Mouse (Mus musculus) splenic B cell, adult 2 months (primary cell): ENCODE measurements around the gene Cxcr5.

Experiments used
- DNase-seq: peaks from one replicate; pipeline ENCODE4 v3.0.0-alpha.2; 2011; ENCODE audit warnings: low read depth, low spot score
- H3K27me3 ChIP-seq: 2 replicates; pipeline ENCODE4 v1.6.1; 2012; ENCODE audit warnings: mild to moderate bottlenecking, low read length, moderate library complexity, mixed read lengths; ENCODE audit not compliant: control insufficient read depth, poor library complexity, insufficient read depth, severe bottlenecking
- H3K36me3 ChIP-seq: 2 replicates; pipeline ENCODE4 v1.6.1; 2012; ENCODE audit warnings: mild to moderate bottlenecking, low read length, moderate library complexity, mixed read lengths; ENCODE audit not compliant: control insufficient read depth, poor library complexity, insufficient read depth, severe bottlenecking

The Cxcr5 gene

DNA sequence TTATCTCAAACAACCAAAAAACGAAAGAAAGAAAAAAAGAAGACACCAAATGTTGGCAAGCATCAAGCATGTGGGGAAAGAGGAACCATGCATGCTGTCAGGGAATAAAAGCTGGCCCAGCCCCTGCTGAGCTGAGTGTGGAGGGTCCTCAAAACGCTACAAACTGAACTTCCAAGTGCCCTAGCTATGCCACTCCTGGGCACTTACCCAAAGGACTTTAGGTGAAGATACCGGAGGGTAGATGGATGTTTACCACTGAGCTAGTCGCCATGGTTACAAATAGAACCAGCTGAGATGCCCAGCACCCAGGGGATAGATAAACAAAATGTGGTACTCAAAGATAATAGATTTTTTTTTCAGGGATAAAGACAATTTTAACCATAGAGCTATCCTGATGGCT is at the start of gene Cxcr5:
Gene Cxcr5 (minus strand): TSS at position 281 of the 400 bp plus-strand sequence.
- DNase-seq: no peak

DNA sequence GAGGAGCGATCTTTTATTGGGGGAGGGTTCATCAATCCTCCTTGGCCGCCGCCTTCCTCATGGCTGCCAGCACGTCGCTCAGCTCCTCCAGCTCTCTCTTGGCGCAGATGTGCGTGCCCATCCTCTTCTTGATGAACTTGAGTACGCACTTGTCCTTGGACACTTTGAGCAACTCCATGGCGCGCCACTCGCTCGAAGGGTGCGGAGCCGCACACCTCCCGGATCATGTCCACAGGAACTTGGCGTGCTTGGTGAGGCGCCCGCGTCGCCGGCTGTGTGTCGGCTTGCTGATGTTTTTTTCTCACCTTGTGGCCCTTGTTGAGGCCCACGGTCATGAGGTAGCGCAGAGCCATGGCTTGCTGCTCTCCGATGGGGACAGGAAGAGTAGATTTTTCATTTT is 48.7 kb upstream of the Cxcr5 start:
- DNase-seq: no peak
- Histone ChIP-seq H3K36me3 (peaks cover 39% of the 10 kb centered on the region), H3K27me3 (0 out of 2 replicates have a peak, but pooled peaks cover 2% of the 10 kb centered on the region)

More for the DNA sequence above, at the start of gene Cxcr5:
- Histone ChIP-seq H3K36me3 (no peaks in the 10 kb centered on the region), H3K27me3 (no peaks in the 10 kb centered on the region)

- 0 out of 2 replicates have a peak, but pooled peaks cover 2% of the 10 kb centered on the region for H3K27me3 ChIP-seq
- no peak for DNase-seq
- H3K36me3 ChIP-seq: peaks cover 20% of the 10 kb centered on the region
These were observed 45.6 kb upstream of the Cxcr5 start for GRCm38 (mm10) chr9:44607306-44607705.

DNA sequence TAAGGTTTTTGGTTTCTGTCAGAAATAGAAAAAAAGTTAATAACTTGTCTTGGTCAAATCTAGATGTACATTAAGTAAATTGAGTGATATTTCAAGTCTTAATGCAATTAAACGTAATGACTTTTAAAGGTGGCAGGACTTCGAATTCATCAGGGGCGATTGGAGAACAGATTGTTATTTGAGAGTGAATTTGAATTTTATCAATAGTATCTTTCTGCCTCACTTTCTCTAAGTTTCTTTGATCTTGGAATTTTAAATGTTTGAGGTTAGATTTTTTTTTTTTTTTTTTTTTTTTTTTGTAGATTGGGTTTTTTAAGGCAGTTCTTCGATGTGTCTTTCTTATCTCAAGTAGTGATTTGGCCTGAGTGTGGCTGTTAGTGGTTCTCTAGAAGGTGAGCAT is 45.0 kb upstream of the Cxcr5 start:
- Histone ChIP-seq H3K36me3 (peaks cover 17% of the 10 kb centered on the region), H3K27me3 (0 out of 2 replicates have a peak, but pooled peaks cover 2% of the 10 kb centered on the region)
- no peak for DNase-seq

DNA sequence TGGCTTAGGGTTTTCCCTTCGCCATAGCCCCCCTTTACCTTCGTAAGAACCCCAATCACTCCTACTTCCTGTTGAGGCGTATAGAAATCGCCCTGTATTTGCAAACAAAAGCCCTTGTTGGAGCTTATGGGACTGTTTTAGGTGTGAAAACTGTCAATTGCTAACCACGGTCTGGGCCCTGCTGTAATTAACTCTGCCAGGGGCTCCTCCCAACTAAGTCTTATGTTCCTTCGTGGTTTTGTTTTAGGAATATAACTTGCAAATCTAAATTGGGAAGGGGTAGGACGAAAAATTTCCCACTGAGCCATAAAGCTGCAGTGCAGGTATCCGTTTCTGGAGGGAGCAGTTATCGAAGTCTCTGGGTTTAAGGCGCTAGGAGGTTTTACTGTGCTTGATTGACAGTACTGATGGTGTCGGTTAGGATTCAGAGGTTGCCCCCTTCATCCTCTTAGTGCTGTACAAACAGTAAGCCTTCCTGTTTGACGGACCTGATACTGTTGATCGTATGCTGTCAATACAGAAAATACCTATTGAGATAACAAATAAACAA is 44.0 kb upstream of the Cxcr5 start:
- Histone ChIP-seq H3K36me3 (peaks cover 16% of the 10 kb centered on the region), H3K27me3 (0 out of 2 replicates have a peak, but pooled peaks cover 2% of the 10 kb centered on the region)
- peak; percentile 61 for DNase-seq

DNA sequence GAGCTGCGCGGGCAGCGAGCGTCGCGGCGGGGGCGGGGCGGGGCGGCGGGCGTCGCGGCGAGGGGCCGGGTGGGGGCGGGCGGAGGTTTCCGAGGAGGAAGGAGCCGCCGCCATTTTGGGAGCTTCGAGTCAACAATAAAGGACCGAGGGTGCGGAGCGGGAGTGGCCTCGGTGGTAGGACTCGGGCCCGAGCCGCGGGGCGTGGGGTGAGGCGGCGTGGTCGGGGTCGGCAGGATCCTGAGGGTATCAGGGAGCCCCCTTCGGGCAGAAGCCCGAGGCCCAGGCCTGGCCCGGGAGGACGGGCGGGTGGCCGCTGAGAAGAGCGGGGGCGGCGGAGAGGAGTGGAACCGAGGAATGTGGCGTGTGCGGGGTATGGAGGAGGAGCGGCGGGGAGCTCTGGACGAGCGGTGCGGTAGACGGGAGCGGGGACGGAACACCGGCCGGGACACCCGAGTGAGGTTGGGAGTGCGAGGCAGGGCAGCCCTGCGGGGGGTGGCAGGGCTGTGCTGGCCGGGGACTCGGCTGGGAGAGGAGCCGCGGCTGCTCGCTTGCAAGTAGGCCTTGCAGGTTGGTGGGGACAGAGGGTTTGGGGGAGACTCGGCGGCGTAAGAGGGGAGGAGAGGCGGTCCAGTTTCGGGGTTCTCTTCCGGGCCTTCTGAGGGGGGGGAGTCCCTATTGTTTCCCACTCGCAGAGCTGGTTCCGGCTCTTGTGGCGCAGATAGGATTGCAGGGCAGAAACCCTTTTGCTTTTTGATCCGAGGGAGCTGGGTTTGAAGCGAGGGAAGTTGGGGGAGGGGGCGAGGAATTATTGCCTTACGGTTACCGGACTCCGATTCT is 43.3 kb upstream of the Cxcr5 start, which contains the start of gene Ddx6:
Gene Ddx6 (plus strand): TSS at position 114 of the 837 bp plus-strand sequence.
- Histone ChIP-seq H3K36me3 (peaks cover 10% of the 10 kb centered on the region; the same call in 1 of the 2 replicates), H3K27me3 (0 out of 2 replicates have a peak, but pooled peaks cover 2% of the 10 kb centered on the region)
- peak; percentile 76 for DNase-seq

DNA sequence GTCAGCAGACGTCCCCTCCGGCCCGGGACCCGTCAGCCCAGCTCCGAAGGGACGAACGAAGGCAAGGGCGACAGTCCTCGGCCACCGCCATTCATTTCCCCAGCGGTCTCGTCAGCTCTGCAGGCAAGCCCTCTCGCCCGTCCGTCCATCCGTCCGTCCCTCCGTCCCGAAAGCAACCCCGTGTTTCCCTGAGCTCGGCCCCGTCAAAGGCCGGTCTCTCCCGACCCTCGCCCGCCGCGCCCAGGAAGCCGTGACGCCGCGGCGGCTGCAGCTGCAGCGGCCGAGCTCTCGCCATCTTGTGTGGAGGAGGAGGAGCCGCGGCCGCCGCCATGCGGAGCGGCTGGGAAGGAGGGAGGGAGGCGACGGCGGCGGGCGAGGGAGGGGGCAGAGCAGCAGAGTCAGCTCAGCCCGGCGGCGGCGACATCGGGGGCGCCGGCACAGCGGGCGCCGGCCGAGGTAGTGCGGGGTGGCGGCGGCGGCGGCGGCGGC is 42.7 kb upstream of the Cxcr5 start:
- H3K27me3 ChIP-seq: 0 out of 2 replicates have a peak, but pooled peaks cover 2% of the 10 kb centered on the region
- H3K36me3 ChIP-seq: peaks cover 8% of the 10 kb centered on the region; the same call in 1 of the 2 replicates
- DNase-seq: peak; percentile 88

DNA sequence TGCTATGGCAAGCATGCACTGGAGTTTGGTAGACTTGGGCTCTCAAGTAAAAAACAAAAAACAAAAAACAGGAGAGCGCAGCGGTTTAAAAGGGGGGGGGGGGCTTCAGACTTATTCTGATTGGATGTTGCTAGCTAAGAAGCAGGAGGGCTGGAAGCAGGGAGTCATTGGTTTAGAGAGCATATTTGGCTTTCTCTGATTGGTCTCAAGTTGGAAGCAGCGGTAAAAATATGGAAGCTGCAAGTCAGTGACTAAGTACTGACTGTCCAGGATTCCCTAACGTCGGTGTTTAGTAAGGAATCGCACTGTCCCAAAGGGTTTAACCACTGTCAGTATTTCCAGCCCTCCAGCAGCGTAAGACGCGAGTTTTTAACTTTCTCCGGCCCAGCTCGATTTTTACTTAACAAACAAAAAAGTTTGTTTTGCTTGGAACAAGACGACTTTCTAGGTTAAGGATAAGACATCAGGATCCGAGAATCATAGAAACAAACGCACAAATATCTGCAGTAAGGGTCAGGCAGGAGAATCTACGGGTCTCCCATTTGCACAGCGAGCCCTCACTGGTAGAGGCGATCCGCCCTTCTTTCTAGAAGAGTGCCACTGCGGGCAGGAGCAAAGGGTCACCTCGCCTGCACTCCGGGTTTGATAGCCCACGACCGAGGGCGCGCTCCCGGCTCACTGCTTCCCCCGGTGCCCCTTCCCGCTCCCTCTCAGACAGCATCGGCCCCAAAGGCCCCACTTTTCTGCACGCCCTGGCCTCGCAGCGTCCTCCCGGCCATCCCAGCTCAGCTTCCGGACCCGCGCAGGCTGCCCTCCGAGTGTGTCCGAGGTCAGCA is 42.0 kb upstream of the Cxcr5 start:
- peak; percentile 79 for DNase-seq
- 0 out of 2 replicates have a peak, but pooled peaks cover 2% of the 10 kb centered on the region for H3K27me3 ChIP-seq
- H3K36me3 ChIP-seq: peaks cover 6% of the 10 kb centered on the region; the same call in 1 of the 2 replicates

DNA sequence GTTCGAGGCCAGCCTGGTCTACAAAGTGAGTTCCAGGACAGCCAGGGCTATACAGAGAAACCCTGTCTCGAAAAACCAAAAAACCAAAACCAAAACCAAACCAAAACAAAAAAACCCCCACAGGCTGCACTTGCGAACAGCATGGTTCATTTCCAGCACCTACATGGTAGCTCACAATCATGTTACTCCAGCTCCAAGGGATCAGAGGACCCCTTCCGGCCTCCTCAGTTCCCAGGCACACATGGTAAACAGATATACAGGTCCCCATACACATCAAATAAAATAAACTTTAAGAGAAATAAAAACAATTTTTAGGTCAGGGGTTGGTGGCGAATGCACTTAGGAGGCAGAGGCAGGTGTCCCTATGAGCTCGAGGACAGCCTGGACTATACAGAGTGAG is 41.1 kb upstream of the Cxcr5 start:
- Histone ChIP-seq H3K36me3 (peaks cover 6% of the 10 kb centered on the region; the same call in 1 of the 2 replicates), H3K27me3 (0 out of 2 replicates have a peak, but pooled peaks cover 2% of the 10 kb centered on the region)
- peak; percentile 57 for DNase-seq

DNA sequence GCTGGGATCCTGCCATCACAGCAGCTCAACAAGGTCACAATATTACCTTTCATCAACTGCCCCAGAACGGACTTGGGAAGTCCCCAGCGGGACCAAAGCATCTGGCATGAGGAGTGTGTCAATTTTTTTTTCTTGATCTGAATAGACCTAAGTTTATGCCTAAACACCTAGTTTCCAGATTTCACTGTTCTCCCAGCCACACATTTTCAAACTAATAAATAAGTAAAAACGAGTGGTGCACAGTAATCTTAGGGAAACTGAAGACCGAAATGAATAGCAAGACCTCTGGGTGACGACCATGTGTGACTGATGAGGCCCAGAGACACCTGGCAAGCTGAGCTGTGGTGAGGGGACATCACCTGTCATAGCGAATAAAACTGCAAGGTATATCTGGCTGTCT is 39.1 kb upstream of the Cxcr5 start:
- H3K27me3 ChIP-seq: no peaks in the 10 kb centered on the region
- H3K36me3 ChIP-seq: no peaks in the 10 kb centered on the region
- DNase-seq: no peak

- Histone ChIP-seq H3K36me3 (no peaks in the 10 kb centered on the region), H3K27me3 (no peaks in the 10 kb centered on the region)
- DNase-seq: no peak
These were observed 37.9 kb upstream of the Cxcr5 start for GRCm38 (mm10) chr9:44599616-44600015.

- H3K36me3 ChIP-seq: no peaks in the 10 kb centered on the region
- no peak for DNase-seq
- no peaks in the 10 kb centered on the region for H3K27me3 ChIP-seq
These were observed 37.3 kb upstream of the Cxcr5 start for GRCm38 (mm10) chr9:44598899-44599495.

GRCm38 (mm10) chr9:44597742-44598141 is 36.1 kb upstream of the Cxcr5 start:
- H3K36me3 ChIP-seq: no peaks in the 10 kb centered on the region

GRCm38 (mm10) chr9:44595537-44595930 is 33.9 kb upstream of the Cxcr5 start:
- no peaks in the 10 kb centered on the region for H3K27me3 ChIP-seq

More at GRCm38 (mm10) chr9:44597742-44598141, 36.1 kb upstream of the Cxcr5 start:
- H3K27me3 ChIP-seq: no peaks in the 10 kb centered on the region
- no peak for DNase-seq

More at GRCm38 (mm10) chr9:44595537-44595930, 33.9 kb upstream of the Cxcr5 start:
- H3K36me3 ChIP-seq: no peaks in the 10 kb centered on the region
- DNase-seq: no peak
